Mouse (Mus musculus) adrenal gland, adult (tissue): ENCODE measurements at regions not wholly inside any gene's neighbourhood (a gene's known extent, or its start where the extent isn't known, plus 50 kb on each side); places are given as distances from the start of the nearest gene placed in this dataset.

Source experiments
- DNase-seq, 2 experiments: peaks; one replicate each; pipeline ENCODE4 v3.0.0; 2022 to 2023; ENCODE audit warnings: low spot score in 1 of 2; ENCODE audit not compliant: inconsistent age in 2 of 2

DNA sequence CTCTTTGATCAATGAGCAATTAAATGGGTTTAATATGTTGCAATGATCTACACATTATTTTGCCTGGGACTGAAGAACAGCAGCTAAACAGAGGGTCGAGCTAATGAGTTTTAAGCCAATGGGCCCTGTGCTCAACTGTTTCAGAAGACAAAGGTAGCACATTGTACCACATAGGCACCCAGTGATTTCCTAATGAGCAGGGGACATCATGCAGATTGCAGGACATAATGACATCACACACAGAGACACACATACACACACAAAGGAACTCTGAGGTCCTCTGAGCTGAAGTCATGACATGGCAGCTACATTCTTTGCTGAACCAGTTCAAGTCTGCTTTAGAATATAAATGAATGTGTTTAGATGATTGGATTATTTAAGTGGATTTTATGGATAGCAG, 71.9 kb downstream of the Zfp330 start:
- DNase-seq, result no peak

DNA sequence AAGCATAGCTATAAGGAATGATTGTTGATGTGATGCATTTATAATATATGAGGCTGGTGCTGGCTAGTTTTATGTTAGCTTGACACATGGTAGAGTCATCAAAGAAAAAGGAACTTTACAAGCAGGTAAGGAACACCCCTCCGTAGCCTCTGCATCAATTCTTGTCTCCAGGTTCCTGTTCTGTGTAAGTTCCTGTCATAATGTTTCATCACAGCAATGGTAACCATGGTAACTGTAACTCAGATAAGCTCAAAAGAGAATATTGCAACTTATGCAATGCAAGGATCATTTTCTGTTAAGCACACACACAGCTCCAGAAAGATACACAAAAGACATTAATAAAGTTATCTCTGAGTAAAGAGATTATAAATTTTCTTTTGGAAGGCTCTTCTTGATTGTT, 73.5 kb downstream of the Zfp330 start:
- no peak for DNase-seq

DNA sequence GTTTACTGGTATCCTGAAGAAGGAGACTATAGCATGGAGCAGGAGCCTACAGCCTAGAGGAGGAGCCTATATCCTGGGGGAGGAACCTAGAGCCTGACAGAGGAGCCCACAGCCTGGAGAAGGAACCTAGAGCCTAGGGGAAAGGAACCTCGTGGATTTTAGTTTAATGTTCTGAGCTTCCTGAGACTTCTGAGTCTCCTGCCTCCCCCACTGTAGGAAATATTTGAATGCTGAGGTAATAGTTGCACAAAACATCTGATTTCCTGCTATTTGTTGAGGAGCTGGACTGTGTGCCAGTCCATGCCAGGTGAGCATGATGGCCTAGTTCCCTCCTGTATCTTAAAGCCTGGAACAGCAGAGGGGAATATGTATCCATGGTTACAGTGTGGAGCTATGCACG, 74.7 kb downstream of the Zfp330 start:
- no peak for DNase-seq

- DNase-seq, result no peak
Measured at GRCm38 (mm10) chr8:82698071-82698470, 75.9 kb downstream of the Zfp330 start.

DNA sequence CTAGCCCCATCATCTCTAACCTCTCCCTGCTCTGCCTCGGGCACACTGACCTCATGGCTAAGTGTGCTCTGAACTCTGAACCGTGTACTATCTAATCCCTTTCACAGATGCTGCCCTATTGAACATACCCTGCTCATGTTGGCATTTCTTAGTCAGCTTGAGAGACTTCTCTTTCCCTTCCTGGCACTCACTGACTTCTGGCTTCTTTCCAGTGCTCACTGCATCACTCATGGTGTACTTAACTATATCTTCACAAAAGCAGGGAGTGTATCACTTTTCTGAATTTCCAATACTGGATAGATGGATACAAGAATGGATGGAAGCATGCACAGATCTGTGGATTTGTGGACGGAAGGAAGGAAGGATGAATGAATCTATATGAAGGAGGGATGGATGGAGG, 80.9 kb downstream of the Zfp330 start:
- DNase-seq, result no peak

DNA sequence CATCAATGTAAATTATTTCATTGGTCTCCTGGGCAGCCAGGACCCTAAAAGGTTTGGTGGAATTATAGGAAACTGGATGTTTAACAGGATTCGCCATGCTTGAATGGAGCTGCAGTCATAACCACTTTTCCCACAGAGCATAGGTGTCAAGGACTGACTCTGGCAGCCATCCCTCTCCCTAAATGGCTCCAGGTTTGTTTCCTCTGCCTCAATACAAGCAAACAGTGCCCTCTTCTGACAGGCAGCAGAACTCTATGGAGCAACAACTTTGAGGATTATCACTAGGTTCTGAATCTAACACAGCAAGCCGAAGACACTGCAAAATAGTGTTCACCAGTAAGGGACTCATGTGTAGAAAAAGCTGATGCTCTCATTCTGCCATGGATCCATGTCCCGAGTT, 84.6 kb downstream of the Zfp330 start:
- peak; percentile 41 to 86 for DNase-seq

GRCm38 (mm10) chr8:82685966-82686365, 88.0 kb downstream of the Zfp330 start:
- no peak for DNase-seq

DNA sequence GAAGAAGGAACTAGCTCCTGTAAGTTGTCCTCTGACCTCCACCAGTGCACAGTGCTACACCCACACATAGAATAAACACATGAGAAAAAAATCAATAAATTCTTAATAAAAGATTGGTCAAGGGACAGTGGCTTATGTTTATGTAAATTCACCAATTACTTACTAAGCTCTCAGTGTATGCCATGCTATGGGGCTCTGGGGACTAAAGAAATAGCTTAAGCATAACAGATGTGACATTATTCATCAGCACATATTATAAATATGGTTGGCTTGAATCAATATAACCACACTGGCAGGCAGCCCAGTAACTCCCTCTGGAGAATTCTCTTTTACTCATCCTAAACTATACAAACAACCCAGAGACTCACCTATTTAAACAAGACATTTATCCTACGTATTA, 95.2 kb downstream of the Zfp330 start:
- DNase-seq, result no peak

DNA sequence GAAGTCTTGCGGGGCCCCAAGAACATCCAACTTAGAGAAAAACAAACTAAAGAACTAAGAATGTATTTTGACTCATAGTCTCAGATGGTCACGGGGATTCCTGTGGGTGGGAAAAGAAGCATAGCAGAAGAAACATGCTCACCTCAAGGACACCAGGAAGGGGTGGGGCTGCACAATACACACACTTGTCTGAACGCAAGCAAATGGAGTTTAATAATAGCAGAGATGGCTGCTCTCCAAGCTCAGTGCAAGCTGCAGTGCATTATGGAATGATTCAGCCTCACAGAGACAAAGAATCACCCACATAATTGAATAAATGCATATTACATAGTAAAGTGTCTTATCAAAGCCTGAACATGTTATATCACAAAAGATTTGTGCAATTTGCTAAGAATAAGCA, 96.2 kb downstream of the Zfp330 start:
- DNase-seq, result no peak

DNA sequence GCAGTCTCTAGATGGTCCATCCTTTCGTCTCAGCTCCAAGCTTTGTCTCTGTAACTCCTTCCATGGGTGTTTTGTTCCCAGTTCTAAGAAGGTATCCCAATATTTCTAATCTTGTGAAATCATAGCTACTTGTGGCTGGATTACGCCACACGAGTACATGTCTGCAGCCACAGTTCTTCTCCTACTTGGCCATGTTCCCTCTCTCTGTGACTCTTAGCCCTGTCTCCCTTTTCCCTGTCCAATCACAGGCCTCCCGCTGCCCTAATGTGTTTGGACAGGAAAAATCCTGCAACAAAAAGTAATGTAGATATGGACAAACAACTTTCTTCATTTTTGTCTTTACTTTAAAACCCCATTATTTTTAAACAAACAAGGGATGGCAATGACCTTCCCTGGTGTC, 104.7 kb downstream of the Zfp330 start:
- no peak for DNase-seq

- peak in 1 of 2 experiments; percentile 46 for DNase-seq
Measured at GRCm38 (mm10) chr8:82665131-82665530, 108.8 kb downstream of the Zfp330 start.

GRCm38 (mm10) chr8:82640502-82640901, 133.5 kb downstream of the Zfp330 start:
- peak in 1 of 2 experiments; percentile 34 for DNase-seq

GRCm38 (mm10) chr8:82630486-82630885, 143.5 kb downstream of the Zfp330 start:
- peak in 1 of 2 experiments; percentile 64 for DNase-seq

DNA sequence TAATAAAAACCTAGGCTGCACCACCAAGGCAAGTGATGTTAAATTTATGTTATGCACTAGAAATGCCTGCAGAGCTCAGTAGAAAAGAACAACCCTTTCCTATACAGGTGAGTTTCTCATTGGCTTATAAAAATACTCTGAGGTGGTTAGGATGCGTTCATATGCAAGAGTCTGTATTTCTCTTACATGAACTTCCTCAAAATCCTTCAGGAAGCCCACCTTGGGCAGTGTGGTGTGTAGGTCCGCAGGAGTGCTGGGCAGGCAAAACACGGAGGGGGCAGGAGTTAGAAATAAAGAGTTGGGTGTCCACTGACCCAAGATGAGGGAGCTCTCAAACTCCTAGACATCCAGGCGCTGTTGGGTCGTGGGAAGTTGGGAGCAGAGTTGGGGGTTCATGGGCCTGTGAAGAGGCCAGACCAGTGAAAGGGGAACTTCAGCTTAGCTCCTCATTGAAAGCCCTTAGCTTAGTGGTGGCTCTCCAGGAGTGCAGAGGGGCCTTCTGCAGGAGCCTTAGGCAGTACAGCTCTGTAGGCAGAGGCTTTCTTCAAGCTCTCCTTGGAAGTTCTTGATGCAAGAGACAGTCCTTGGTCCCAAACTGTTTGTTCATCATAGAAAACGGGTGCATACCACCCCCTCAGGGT, 150.0 kb downstream of the Zfp330 start:
- peak in 1 of 2 experiments; percentile 11 for DNase-seq

- DNase-seq, result peak in 1 of 2 experiments; percentile 8
Measured at GRCm38 (mm10) chr8:82618668-82619067, 155.3 kb downstream of the Zfp330 start.

DNA sequence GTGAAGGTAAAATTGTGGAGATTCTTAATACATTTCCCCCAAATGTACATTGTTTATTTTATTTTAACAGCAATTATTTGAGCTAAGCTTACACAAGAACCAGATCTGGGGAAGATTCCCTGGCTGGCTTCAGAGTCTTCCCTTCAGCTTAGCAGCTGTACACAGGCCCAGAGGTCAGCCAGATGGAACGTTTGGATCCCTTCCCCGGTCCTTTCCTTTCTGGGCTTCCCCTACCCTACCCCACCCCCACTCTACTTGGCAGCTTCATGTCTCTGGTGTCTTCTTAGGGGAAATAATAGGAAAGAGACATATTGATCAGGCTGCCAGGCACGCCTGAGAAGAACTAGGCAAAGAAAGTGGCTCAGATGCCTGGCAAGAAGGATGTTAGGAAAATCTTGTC, 172.4 kb downstream of the Zfp330 start:
- DNase-seq, result peak; percentile 11 to 63

DNA sequence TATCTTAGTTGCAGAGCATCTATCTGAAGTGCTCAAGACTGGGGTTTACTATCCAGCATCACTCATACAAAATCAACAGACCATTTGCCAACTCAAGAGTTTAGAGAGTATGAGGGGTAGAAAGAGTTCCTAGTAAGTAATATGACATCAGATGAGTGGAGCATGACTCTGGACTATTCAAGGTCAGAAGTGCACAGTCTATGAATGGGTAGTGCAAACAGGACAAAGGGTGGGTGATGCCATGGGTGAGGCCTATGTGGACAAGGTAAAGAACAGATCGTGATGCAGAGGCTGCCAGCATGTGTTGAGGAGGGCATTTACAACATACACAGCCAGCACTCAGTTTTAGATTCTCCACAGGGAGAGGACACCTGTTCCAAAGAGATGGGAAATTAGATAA, 170.4 kb upstream of the Il15 start:
- DNase-seq, result no peak

GRCm38 (mm10) chr8:82538121-82538520, 135.1 kb upstream of the Il15 start:
- DNase-seq, result no peak

DNA sequence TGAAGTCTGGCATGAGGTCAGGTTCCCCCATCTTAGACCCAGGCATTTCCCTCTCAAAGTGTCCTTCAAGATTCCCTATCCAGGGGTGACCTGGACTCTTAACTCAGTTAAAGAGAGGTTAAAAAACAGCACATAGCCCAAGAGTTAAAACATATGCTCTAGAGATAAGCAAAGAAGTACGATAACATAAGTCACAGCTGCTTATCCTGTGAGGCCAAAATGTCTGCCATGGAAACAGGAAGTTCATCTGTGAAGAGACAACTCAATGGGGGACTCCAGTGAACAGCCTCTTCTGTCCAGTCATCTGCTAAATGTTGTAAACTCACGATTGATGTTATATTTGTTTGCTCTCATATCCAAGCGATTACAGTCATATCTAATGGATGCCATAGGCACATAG, 126.1 kb upstream of the Il15 start:
- DNase-seq, result no peak

DNA sequence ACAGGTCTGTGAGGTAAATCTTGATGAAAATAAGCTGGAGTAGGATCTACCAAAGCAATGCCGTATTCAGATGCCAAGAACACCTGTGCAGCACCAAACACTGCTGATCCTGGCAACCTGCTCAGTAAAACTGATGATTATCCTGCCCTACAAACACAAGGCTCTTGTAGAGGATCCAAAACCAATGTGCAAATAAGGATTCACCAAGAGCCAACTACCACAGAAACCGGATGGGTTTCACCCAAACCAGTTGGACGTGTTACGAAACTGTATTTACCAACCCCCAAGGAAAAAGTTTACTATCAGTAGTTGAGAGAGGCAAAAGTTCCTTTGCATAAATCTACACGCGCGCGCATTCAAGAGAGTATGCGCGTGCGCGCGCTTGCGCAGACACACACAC, 120.8 kb upstream of the Il15 start:
- no peak for DNase-seq

DNA sequence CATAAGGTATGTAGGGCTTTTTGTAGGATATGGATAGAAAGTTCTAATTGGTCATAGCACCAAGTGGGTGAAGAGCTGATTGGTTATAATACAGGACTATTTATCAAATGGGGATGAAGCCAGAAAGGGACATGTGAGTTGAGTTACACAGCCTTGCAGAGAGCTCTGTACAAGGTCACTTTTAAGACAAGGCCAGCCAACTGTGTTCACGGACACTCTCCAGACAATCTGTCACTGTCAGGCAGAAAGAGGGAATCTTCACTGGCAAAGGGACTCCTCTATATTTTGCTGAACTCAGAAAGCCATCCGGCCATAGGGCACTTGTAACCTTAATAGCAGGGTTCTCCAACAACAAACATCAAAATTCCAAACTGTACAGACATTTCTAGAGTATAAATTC, 95.5 kb upstream of the Il15 start:
- peak; percentile 75 to 89 for DNase-seq

- DNase-seq, result peak; percentile 56 to 90
Measured at GRCm38 (mm10) chr8:82477856-82478255, 74.8 kb upstream of the Il15 start.

DNA sequence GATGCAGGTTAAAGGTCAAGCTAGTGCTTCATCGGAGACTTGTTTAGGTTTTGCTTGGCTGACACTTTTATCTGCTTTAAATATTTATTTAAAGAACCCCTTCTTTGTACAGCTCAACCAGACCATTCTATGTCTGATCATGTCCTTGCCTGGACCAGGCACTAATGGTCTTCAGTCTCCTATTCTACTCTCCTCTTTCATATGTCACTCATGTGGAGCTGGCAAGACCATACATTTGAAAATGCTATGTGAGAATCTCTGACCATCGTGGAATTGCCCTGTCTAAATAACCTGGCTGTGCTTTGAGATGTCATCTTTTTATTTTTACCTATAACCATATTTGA, 74.4 kb upstream of the Il15 start:
- DNase-seq, result no peak
